Mouse (Mus musculus) central nervous system, embryonic 14 days (tissue): ENCODE results near the gene Svs5. TPM values are rescaled to one million over a fixed set of nuclear protein-coding genes. Genes with fewer than 3 reads are reported as not detected.

ENCODE experiments used
- polyA plus RNA-seq: library from polyadenylated mRNA; depleted of rRNA; stranded (reverse); fragments of >200 nt; gene quantifications from 2 replicates; pipeline ENCODE4 v1.2.3, GENCODE M21; 2012; rRNA removed

The Svs5 gene
- polyA plus RNA-seq = not detected in 2 replicates

DNA sequence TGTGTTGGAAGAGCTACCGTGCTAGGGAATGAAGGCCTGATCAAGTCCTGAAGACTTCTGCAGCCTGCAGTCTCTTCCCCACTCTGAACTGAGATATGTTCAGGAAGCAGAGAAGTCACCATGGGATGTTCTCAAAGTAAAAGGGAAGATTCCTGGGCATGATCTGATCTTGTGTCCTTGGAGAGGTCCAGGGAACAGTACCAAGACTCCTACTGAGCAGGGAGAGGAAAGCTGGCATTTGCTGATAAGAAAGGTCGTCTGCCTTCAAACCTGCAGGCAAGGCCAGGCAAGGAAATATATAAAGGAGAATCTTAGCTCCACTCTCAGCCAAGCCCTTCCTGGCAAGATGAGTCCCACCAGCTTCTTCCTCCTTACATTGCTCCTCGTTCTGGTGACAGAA lies at the start of gene Svs5:
Gene Svs5 (plus strand): TSS at position 301 of the 400 bp plus-strand sequence.

DNA sequence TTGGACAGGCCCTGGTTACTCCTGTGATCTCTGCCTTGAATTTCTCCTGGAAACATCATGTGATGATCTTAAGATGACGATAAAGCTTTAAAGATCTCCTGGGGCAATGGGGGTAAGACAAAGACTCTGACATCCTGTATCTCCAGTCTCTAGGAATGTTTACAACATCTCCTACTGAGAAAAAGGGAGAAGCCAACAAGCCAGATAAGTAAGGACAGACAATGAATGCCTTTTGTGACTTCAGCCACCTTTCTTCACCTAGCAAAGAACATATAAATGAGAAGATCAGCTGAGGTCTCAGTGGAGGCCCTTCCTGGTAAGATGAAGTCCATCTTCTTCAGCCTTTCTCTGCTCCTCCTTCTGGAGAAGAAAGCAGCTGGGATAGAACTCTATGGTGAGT lies 43.6 kb upstream of the Svs5 start, which contains the start of gene Svs3a:
Gene Svs3a (plus strand): TSS at position 301 of the 400 bp plus-strand sequence.

DNA sequence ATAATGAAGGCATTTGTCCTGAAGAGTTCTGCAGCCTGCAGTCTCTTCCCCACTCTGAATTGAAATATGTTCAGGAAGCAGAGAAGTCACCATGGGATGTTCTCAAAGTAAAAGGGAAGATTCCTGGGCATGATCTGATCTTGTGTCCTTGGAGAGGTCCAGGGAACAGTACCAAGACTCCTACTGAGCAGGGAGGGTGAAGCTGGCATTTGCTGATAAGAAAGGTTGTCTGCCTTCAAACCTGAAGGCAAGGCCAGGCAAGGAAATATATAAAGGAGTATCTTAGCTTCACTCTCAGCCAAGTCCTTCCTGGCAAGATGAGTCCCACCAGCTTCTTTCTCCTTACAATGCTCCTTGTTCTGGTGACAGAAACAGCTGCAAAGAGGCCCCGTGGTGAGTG lies 16.1 kb upstream of the Svs5 start, which contains the start of gene Svs6:
Gene Svs6 (plus strand): TSS at position 301 of the 400 bp plus-strand sequence.

Other genes with a start within 250 kb of the Svs5 start
- gene Kcns1, start 161.6 kb upstream of the Svs5 start, polyA plus RNA-seq = 0.68 and 1.5 TPM in 2 replicates
- gene Wfdc5, start 150.0 kb upstream of the Svs5 start, polyA plus RNA-seq = not detected in 2 replicates
- gene Wfdc12, start 142.1 kb upstream of the Svs5 start, polyA plus RNA-seq = not detected in 2 replicates
- not detected in 2 replicates for gene Wfdc15a, start 132.6 kb upstream of the Svs5 start, polyA plus RNA-seq
- gene Wfdc15b, start 111.1 kb upstream of the Svs5 start, polyA plus RNA-seq = not detected in 2 replicates
- not detected in 2 replicates for gene Svs2, start 94.3 kb upstream of the Svs5 start, polyA plus RNA-seq
- gene Svs3b, start 76.1 kb upstream of the Svs5 start, polyA plus RNA-seq = not detected in 2 replicates
- not detected in 2 replicates for gene Svs4, start 54.3 kb upstream of the Svs5 start, polyA plus RNA-seq
- not detected in 2 replicates for gene Svs3a, start 43.5 kb upstream of the Svs5 start, polyA plus RNA-seq
- not detected in 2 replicates for gene Svs6, start 16.0 kb upstream of the Svs5 start, polyA plus RNA-seq
- 0.16 and 1.3 TPM in 2 replicates for gene Slpi, start 56.4 kb downstream of the Svs5 start, polyA plus RNA-seq
- 0.17 and 0.74 TPM in 2 replicates for gene Rbpjl, start 70.4 kb downstream of the Svs5 start, polyA plus RNA-seq
- 14.9 and 118 TPM in 2 replicates for gene Matn4, start 72.4 kb downstream of the Svs5 start, polyA plus RNA-seq
- gene Sdc4, start 111.1 kb downstream of the Svs5 start, polyA plus RNA-seq = 3.3 and 8.2 TPM in 2 replicates
- 53.1 and 56.8 TPM in 2 replicates for gene Sys1, start 124.2 kb downstream of the Svs5 start, polyA plus RNA-seq
- 10.3 and 10.7 TPM in 2 replicates for gene Gm20458, start 128.2 kb downstream of the Svs5 start, polyA plus RNA-seq
- not detected in 2 replicates for gene Trp53tg5, start 141.0 kb downstream of the Svs5 start, polyA plus RNA-seq
- 9.6 and 11.6 TPM in 2 replicates for gene Dbndd2, start 153.4 kb downstream of the Svs5 start, polyA plus RNA-seq
- gene Pigt, start 164.8 kb downstream of the Svs5 start, polyA plus RNA-seq = 82.2 and 101 TPM in 2 replicates
- 4.5 and 14.3 TPM in 2 replicates for gene Wfdc2, start 229.7 kb downstream of the Svs5 start, polyA plus RNA-seq
- not detected in 2 replicates for gene Spint3, start 240.7 kb downstream of the Svs5 start, polyA plus RNA-seq